Mouse (Mus musculus) stomach, embryonic 15.5 days (tissue): ENCODE data around the gene Gm20605. TPM values are rescaled to one million over a fixed set of nuclear protein-coding genes. Genes with fewer than 3 reads are reported as not detected.

ENCODE experiments used
- ATAC-seq: fragments of 200-750 bp; cut with Nextera tagmentation; 2 replicates; pipeline ENCODE4 v1.8.0; 2017; ENCODE audit warnings: low read depth, moderate number of reproducible peaks, moderate TSS enrichment; ENCODE audit not compliant: insufficient read depth, low FRiP score
- H3K27ac ChIP-seq: fragments of 300-500 bp; sonication (generic); 2 replicates; pipeline ENCODE4 v1.5.1; 2015; ENCODE audit warnings: mild to moderate bottlenecking, inconsistent platforms
- H3K27me3 ChIP-seq: fragments of 300-500 bp; sonication (generic); replicated peaks from 2 replicates; pipeline ENCODE4 v1.6.1; 2015; ENCODE audit warnings: inconsistent platforms
- H3K36me3 ChIP-seq: fragments of 300-500 bp; sonication (generic); 2 replicates; pipeline ENCODE4 v1.6.1; 2015; ENCODE audit warnings: inconsistent platforms
- H3K4me1 ChIP-seq: fragments of 300-500 bp; sonication (generic); 2 replicates; pipeline ENCODE4 v1.6.1; 2015; ENCODE audit warnings: inconsistent platforms
- H3K4me2 ChIP-seq: fragments of 300-500 bp; sonication (generic); 2 replicates; pipeline ENCODE4 v1.6.1; 2015; ENCODE audit warnings: mild to moderate bottlenecking, inconsistent platforms
- H3K4me3 ChIP-seq: fragments of 300-500 bp; sonication (generic); replicated peaks from 2 replicates; pipeline ENCODE4 v1.5.1; 2015; ENCODE audit warnings: inconsistent platforms
- H3K9ac ChIP-seq: fragments of 300-500 bp; sonication (generic); 2 replicates; pipeline ENCODE4 v1.6.1; 2015; ENCODE audit warnings: inconsistent platforms
- H3K9me3 ChIP-seq: fragments of 300-500 bp; sonication (generic); 2 replicates; pipeline ENCODE4 v1.6.1; 2016; ENCODE audit warnings: inconsistent platforms
- WGBS: fragments of 180-500 bp; shearing (Covaris S2); methylation state at CpG from one replicate; pipeline ENCODE4 v1.1.7; 2015; 5-methylcytosine and 5-hydroxymethylcytosine counted together
- polyA plus RNA-seq: library from polyadenylated mRNA; unstranded; fragments of >200 nt; fragmentation: Nextera tagmentation; extraction: Ambion mirVana; gene quantifications from 2 replicates; pipeline ENCODE4 v1.2.1, GENCODE M21; 2015

Gm20605 gene
- polyA plus RNA-seq = 6.6 and 9.4 TPM in 2 replicates

DNA sequence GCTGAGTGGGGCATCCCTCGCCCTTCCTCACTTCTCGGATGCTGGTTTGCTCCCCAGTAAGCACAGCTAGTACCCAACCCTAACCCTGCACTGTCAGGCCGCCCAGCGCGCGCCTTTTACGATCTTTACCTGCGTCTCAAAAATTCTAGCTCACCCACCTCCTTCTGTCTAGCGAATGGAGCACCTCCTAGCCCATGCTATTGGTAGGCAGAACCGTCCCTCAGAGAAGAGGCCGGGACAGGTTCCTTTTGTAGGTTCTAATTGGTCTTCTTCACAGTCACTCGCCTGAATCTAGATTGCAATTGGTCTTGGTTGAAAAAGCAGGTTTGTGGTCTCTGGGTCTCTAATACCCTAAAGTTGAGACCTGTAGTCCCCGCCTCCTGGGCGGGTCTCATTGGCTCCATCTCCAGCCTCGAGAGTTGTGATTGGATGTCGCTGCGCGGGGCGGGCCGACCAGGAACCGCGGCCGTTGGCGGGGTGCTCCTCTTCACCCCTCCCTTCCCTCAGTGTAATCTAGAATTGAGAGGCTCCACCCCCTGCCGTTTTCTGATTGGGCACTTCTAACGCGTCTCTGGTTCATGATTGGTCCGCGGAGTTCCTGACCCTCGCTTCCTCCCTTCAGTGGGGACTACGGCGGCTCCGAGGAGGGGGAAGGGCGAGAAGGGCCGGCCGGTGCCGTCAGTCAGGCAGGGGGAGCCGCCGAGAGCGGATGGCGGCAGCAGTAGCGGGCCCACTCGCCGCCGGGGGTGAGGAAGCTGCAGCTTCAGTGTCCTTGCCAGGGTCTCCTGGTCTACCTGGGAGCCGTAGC is at the start of gene Gm20605, which contains the start of the genes Fbxo24 and Lrch4:
Gene Gm20605, plus strand, starts transcription at position 678 of the 808 bp plus-strand sequence.
Gene Fbxo24, minus strand, starts transcription at position 505 of the 808 bp plus-strand sequence.
Gene Lrch4, plus strand, starts transcription at position 624 of the 808 bp plus-strand sequence.
- no peaks in the 10 kb centered on the region for H3K27me3 ChIP-seq
- H3K4me2 ChIP-seq = peak within 1 kb of the TSS; percentile 87
- peak within 1 kb of the TSS; percentile 83 for H3K9ac ChIP-seq
- no peaks in the 10 kb centered on the region for H3K9me3 ChIP-seq
- peaks cover 9% of the 10 kb centered on the region for H3K36me3 ChIP-seq
- under 1% methylated on average over 46 of the region's 46 CpGs for WGBS
- H3K4me3 ChIP-seq = peak within 1 kb of the TSS; percentile 79
- peaks cover 33% of the 10 kb centered on the region for H3K4me1 ChIP-seq
- ATAC-seq = peak; percentile 94
- peak within 1 kb of the TSS; percentile 96 for H3K27ac ChIP-seq

GRCm38 (mm10) chr5:137580246-137580645 is 48.7 kb upstream of the Gm20605 start:
- H3K27me3 ChIP-seq = no peaks in the 10 kb centered on the region
- WGBS = 78% methylated on average over 6 of the region's 6 CpGs
- H3K4me2 ChIP-seq = no peak overlapping the region
- H3K9ac ChIP-seq = no peak overlapping the region
- no peak overlapping the region for H3K27ac ChIP-seq
- 0 out of 2 replicates have a peak, but pooled peaks cover 6% of the 10 kb centered on the region for H3K4me1 ChIP-seq
- H3K4me3 ChIP-seq = no peak overlapping the region
- H3K9me3 ChIP-seq = no peaks in the 10 kb centered on the region
- no peaks in the 10 kb centered on the region for H3K36me3 ChIP-seq
- ATAC-seq = no peak

DNA sequence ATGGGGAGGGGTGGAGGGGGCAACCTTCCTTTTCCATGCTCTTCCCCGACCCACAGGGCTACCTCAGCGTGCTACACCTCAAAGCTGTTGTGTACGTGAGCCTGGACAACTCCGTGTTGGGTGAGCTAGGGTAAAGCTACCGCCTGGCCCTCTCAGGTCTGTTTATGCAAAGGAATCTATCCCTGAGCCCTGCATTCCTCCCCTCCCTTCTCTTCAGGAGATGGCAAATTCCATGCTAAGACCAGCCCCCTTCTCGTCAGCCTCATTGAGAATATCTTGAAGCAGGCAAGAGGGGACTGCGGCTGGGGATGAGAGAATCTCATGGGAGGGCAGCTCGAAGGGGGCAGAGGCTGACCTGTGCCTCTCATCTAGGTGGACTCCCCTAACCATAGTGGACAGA is 46.3 kb upstream of the Gm20605 start:
- H3K27ac ChIP-seq = no peak overlapping the region
- no peak for ATAC-seq
- no peaks in the 10 kb centered on the region for H3K27me3 ChIP-seq
- H3K4me2 ChIP-seq = no peak overlapping the region
- H3K4me1 ChIP-seq = 0 out of 2 replicates have a peak, but pooled peaks cover 6% of the 10 kb centered on the region
- WGBS = 23% methylated on average over 8 of the region's 8 CpGs
- no peak overlapping the region; the same call in 1 of the 2 replicates for H3K4me3 ChIP-seq
- H3K36me3 ChIP-seq = no peaks in the 10 kb centered on the region
- no peaks in the 10 kb centered on the region for H3K9me3 ChIP-seq
- H3K9ac ChIP-seq = no peak overlapping the region

DNA sequence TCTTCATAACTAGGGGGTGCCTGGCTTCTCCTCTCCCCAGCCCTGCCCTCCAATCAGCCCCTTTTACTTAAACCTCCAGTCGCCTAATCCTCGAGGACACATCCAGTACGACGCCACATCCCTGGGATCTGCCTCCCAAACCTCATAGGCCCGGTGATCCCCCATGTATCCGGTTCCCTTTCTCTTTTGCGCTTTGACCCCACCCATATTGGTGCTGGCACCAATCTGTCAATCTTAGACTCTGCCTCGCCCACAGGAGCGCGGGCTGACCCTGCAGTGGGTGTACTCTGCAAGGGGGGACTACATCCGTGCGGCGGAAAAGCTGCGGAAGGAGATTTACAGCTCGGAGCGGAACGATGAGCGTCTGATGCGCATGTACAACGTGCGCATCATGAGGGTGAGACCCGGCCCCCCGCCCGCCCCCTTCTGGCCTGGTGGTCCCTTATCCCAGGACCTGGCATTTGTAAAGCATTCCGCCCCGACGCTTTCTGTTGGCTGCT is 45.3 kb upstream of the Gm20605 start:
- H3K36me3 ChIP-seq = no peaks in the 10 kb centered on the region
- peak; percentile 38; the same call in 1 of the 2 replicates for ATAC-seq
- WGBS = 11% methylated on average over 27 of the region's 27 CpGs

GRCm38 (mm10) chr5:137584976-137585375 is 44.0 kb upstream of the Gm20605 start:
- no peaks in the 10 kb centered on the region for H3K36me3 ChIP-seq
- no peak overlapping the region for H3K9ac ChIP-seq
- no peaks in the 10 kb centered on the region for H3K9me3 ChIP-seq
- no peaks in the 10 kb centered on the region for H3K27me3 ChIP-seq
- 32% methylated on average over 8 of the region's 8 CpGs for WGBS
- H3K4me1 ChIP-seq = 0 out of 2 replicates have a peak, but pooled peaks cover 6% of the 10 kb centered on the region
- no peak overlapping the region for H3K4me3 ChIP-seq
- no peak overlapping the region for H3K4me2 ChIP-seq
- ATAC-seq = no peak
- no peak overlapping the region for H3K27ac ChIP-seq

More for the DNA sequence above, 45.3 kb upstream of the Gm20605 start:
- Histone ChIP-seq H3K4me2 (peak overlapping the region; percentile 62), H3K27ac (no peak overlapping the region; the same call in 1 of the 2 replicates), H3K9ac (peak overlapping the region; percentile 37; the same call in 1 of the 2 replicates), H3K9me3 (no peaks in the 10 kb centered on the region), H3K27me3 (no peaks in the 10 kb centered on the region), H3K4me1 (0 out of 2 replicates have a peak, but pooled peaks cover 6% of the 10 kb centered on the region), H3K4me3 (peak overlapping the region; percentile 41)

DNA sequence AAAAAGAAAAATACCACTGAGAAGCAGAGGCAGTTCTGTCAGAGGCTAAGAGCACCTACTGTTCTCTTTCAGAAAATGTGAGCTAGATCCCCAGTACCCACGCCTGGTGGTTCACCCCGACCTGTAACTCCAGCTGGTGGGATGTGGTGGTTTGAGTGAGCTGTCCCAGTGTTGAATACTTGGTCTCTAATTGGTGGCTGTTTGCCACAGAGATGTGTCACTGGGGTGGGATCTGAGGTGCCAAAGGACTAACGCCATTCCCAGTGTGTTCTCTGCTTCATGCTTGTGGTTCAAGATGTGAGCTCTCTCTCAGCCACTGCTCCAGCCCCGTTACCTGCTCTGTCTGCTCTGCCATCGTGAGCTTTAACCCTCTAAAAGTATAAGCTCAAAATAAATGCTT is 38.5 kb upstream of the Gm20605 start:
- H3K36me3 ChIP-seq = no peaks in the 10 kb centered on the region
- H3K27ac ChIP-seq = no peak overlapping the region
- H3K4me2 ChIP-seq = no peak overlapping the region
- ATAC-seq = no peak
- 74% methylated on average over 5 of the region's 5 CpGs for WGBS
- no peaks in the 10 kb centered on the region for H3K27me3 ChIP-seq
- H3K4me3 ChIP-seq = no peak overlapping the region
- no peak overlapping the region for H3K9ac ChIP-seq
- H3K9me3 ChIP-seq = no peaks in the 10 kb centered on the region
- no peaks in the 10 kb centered on the region for H3K4me1 ChIP-seq

DNA sequence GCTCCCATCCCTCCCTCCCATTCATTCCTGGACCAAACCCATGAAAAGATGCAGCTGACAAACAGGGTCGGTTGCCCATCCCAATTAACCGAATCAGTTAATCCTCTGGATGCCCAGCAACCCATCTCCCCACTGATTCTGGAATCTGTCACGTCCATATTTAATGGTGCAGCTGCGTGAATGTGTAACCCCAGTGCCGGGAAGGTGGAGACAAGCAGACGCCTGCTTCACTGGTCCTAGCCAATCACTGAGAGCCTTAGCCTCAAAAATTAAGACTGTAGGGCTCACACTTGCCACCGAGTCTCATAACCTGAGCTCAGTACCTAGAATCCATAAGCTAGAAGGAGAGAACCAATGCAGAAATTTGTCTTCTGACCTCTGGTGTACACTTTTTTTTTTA is 33.1 kb upstream of the Gm20605 start:
- ATAC-seq = no peak
- no peaks in the 10 kb centered on the region for H3K27me3 ChIP-seq
- H3K9ac ChIP-seq = no peak overlapping the region
- no peaks in the 10 kb centered on the region for H3K9me3 ChIP-seq
- WGBS = 79% methylated on average over 7 of the region's 7 CpGs
- H3K4me2 ChIP-seq = no peak overlapping the region
- no peak overlapping the region for H3K4me3 ChIP-seq
- no peaks in the 10 kb centered on the region for H3K36me3 ChIP-seq
- no peak overlapping the region for H3K27ac ChIP-seq
- H3K4me1 ChIP-seq = peaks cover 10% of the 10 kb centered on the region

DNA sequence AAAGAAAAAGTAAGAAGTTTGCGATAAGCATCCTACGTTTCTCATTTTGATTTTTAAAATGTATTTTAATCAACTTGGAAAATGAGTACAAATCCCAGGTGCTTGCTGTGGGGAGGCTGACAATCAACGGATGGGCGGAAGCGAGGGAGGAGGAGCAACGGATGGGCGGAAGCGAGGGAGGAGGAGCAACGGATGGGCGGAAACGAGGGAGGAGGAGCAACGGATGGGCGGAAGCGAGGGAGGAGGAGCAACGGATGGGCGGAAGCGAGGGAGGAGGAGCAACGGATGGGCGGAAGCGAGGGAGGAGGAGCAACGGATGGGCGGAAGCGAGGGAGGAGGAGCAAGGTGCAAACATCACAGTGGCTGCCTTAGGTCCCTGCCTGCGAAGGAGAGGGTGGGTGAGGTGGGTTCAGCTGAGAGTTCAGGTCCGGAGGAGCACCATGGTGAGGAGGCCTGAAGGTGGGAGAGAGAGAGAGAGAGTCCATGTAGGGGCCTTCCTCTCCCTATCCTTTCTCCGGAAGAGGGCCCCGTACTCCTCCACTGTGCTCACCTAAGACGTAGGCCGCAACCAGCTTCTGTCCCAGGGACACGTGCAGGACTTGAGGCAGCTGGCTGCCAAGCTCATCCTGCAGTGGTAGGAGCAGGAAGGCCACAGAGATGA is 32.2 kb upstream of the Gm20605 start:
- no peak overlapping the region for H3K9ac ChIP-seq
- peak overlapping the region; percentile 2; the same call in 1 of the 2 replicates for H3K4me3 ChIP-seq
- no peak for ATAC-seq
- no peaks in the 10 kb centered on the region for H3K27me3 ChIP-seq
- no peaks in the 10 kb centered on the region for H3K36me3 ChIP-seq
- no peak overlapping the region for H3K27ac ChIP-seq
- peaks cover 10% of the 10 kb centered on the region for H3K4me1 ChIP-seq
- H3K9me3 ChIP-seq = no peaks in the 10 kb centered on the region
- 29% methylated on average over 30 of the region's 30 CpGs for WGBS
- peak overlapping the region; percentile 42 for H3K4me2 ChIP-seq

GRCm38 (mm10) chr5:137597625-137598024 is 31.4 kb upstream of the Gm20605 start:
- no peak overlapping the region for H3K27ac ChIP-seq
- H3K9ac ChIP-seq = no peak overlapping the region
- H3K4me1 ChIP-seq = peaks cover 14% of the 10 kb centered on the region
- H3K4me3 ChIP-seq = no peak overlapping the region
- H3K9me3 ChIP-seq = no peaks in the 10 kb centered on the region
- ATAC-seq = no peak
- 95% methylated on average over 6 of the region's 6 CpGs for WGBS
- H3K27me3 ChIP-seq = no peaks in the 10 kb centered on the region
- H3K4me2 ChIP-seq = no peak overlapping the region
- H3K36me3 ChIP-seq = no peaks in the 10 kb centered on the region

DNA sequence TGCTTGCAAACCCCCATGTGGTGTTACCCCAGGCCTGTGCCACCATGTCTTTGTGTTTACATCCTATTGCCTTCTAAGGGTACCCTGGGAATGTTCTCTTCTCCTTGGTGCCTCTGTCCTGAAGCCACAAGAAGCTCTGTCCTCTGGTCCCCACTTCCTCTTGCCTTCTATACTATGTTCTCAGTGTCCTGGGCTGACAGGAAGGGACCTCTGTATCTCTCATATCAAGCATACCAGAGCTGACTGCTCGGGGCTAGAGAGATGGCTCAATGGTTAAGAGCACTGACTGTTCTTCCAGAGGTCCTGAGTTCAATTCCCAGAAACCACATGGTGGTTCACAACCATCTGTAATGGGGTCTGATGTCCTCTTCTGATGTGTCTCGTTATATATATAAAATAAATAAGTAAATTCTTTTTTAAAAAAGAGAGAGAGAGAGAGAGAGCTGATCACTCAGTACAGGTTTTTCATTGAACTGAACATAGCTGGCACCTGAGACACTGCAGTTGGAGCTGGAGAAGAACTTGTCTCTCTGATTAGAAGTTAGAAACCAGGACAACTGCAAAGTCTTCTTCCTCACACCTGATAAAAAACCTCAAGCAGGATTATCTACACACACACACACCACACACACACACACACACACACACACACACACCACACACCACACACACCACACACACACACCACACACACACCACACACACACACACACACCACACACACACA is 30.7 kb upstream of the Gm20605 start:
- Histone ChIP-seq H3K4me3 (no peak overlapping the region), H3K27ac (no peak overlapping the region), H3K36me3 (no peaks in the 10 kb centered on the region), H3K4me2 (no peak overlapping the region), H3K4me1 (peaks cover 16% of the 10 kb centered on the region), H3K27me3 (no peaks in the 10 kb centered on the region), H3K9ac (no peak overlapping the region), H3K9me3 (no peaks in the 10 kb centered on the region)
- WGBS = 75% methylated on average over 2 of the region's 2 CpGs
- no peak for ATAC-seq

DNA sequence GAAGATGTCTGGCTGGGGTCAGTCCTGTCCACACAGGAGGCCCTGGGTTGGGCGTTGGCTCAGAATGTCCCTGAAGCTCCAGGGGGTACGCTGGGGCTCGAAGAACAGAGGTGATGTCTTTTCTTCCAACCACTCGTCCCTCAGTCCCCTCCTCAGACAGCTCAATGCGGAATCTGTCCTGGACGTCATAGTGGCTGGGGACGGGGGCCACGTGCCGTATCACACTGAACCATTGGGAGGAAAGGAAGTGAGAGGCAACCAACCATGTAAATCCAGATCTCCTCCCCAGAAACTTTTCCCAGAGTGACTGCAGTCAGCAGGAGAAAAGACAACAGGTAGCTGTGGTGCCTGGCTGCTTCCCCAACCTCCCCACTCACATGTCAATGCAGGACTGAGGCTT is 29.4 kb upstream of the Gm20605 start:
- WGBS = 63% methylated on average over 9 of the region's 9 CpGs
- H3K27me3 ChIP-seq = no peaks in the 10 kb centered on the region
- H3K9ac ChIP-seq = peak overlapping the region; percentile 76; the same call in 1 of the 2 replicates
- H3K36me3 ChIP-seq = no peaks in the 10 kb centered on the region
- no peak for ATAC-seq
- peak overlapping the region; percentile 95 for H3K4me2 ChIP-seq
- peak overlapping the region; percentile 76 for H3K4me3 ChIP-seq
- H3K4me1 ChIP-seq = peaks cover 16% of the 10 kb centered on the region
- no peaks in the 10 kb centered on the region for H3K9me3 ChIP-seq
- peak overlapping the region; percentile 88; the same call in 1 of the 2 replicates for H3K27ac ChIP-seq
